Mouse (Mus musculus): ENCODE measurements around the gene Esrrg. TPM values are rescaled to one million over a fixed set of nuclear protein-coding genes. Genes with fewer than 3 reads are reported as not detected.

Esrrg gene
- polyA plus RNA-seq, 1 experiment: 0.27 TPM

- 79% methylated on average over 8 of the region's 8 CpGs for WGBS
- TF ChIP-seq CTCF (IDR thresholded peaks at IDR 0.05; ENCODE audit: extremely low read depth, insufficient read depth, insufficient read length, insufficient replicate concordance): no peak
- no peak for TF ChIP-seq POLR2A (IDR thresholded peaks at IDR 0.05; ENCODE audit: low read depth, low read length)
- H3K4me3 ChIP-seq (ENCODE audit: extremely low read depth, insufficient read depth, insufficient read length): no peak overlapping the region
These were observed 133.5 kb downstream of the Esrrg start for GRCm38 (mm10) chr1:187742071-187742470.

GRCm38 (mm10) chr1:187749294-187749693 lies 140.7 kb downstream of the Esrrg start:
- WGBS: 84% methylated on average over 3 of the region's 3 CpGs
- no peak for DNase-seq (ENCODE audit: low read depth in 1 of 2, low spot score in 2 of 2)
- H3K36me3 ChIP-seq (ENCODE audit: control insufficient read depth, insufficient read depth, low read length): no peaks in the 10 kb centered on the region
- H3K4me1 ChIP-seq (ENCODE audit: control insufficient read depth, insufficient read depth, insufficient read length): no peaks in the 10 kb centered on the region
- TF ChIP-seq CTCF (IDR thresholded peaks at IDR 0.05; ENCODE audit: extremely low read depth, insufficient read depth, insufficient read length, insufficient replicate concordance): no peak
- no peak for TF ChIP-seq POLR2A (IDR thresholded peaks at IDR 0.05; ENCODE audit: low read depth, low read length)
- no peak overlapping the region for H3K27ac ChIP-seq (ENCODE audit: insufficient read depth, low read length)
- no peak overlapping the region for H3K4me3 ChIP-seq (ENCODE audit: extremely low read depth, insufficient read depth, insufficient read length)
- no peaks in the 10 kb centered on the region for H3K27me3 ChIP-seq (ENCODE audit: control insufficient read depth, insufficient read depth, low read length)

More at GRCm38 (mm10) chr1:187742071-187742470, 133.5 kb downstream of the Esrrg start:
- Histone ChIP-seq H3K4me1 (ENCODE audit: control insufficient read depth, insufficient read depth, insufficient read length) (no peaks in the 10 kb centered on the region), H3K36me3 (ENCODE audit: control insufficient read depth, insufficient read depth, low read length) (no peaks in the 10 kb centered on the region), H3K27ac (ENCODE audit: insufficient read depth, low read length) (no peak overlapping the region), H3K27me3 (ENCODE audit: control insufficient read depth, insufficient read depth, low read length) (no peaks in the 10 kb centered on the region)
- DNase-seq (ENCODE audit: low read depth in 1 of 2, low spot score in 2 of 2): no peak

GRCm38 (mm10) chr1:187749931-187750330 lies 141.3 kb downstream of the Esrrg start:
- Histone ChIP-seq H3K4me1 (ENCODE audit: control insufficient read depth, insufficient read depth, insufficient read length) (no peaks in the 10 kb centered on the region), H3K27ac (ENCODE audit: insufficient read depth, low read length) (no peak overlapping the region), H3K4me3 (ENCODE audit: extremely low read depth, insufficient read depth, insufficient read length) (no peak overlapping the region), H3K36me3 (ENCODE audit: control insufficient read depth, insufficient read depth, low read length) (no peaks in the 10 kb centered on the region), H3K27me3 (ENCODE audit: control insufficient read depth, insufficient read depth, low read length) (no peaks in the 10 kb centered on the region)
- WGBS: 57% methylated on average over 5 of the region's 5 CpGs
- no peak for TF ChIP-seq POLR2A (IDR thresholded peaks at IDR 0.05; ENCODE audit: low read depth, low read length)
- no peak for DNase-seq (ENCODE audit: low read depth in 1 of 2, low spot score in 2 of 2)

- H3K4me3 ChIP-seq (ENCODE audit: extremely low read depth, insufficient read depth, insufficient read length): no peak overlapping the region
- no peaks in the 10 kb centered on the region for H3K36me3 ChIP-seq (ENCODE audit: control insufficient read depth, insufficient read depth, low read length)
- no peak for DNase-seq (ENCODE audit: low read depth in 1 of 2, low spot score in 2 of 2)
- 96% methylated on average over 13 of the region's 13 CpGs for WGBS
- no peaks in the 10 kb centered on the region for H3K4me1 ChIP-seq (ENCODE audit: control insufficient read depth, insufficient read depth, insufficient read length)
- no peak overlapping the region for H3K27ac ChIP-seq (ENCODE audit: insufficient read depth, low read length)
- no peaks in the 10 kb centered on the region for H3K27me3 ChIP-seq (ENCODE audit: control insufficient read depth, insufficient read depth, low read length)
- TF ChIP-seq POLR2A (IDR thresholded peaks at IDR 0.05; ENCODE audit: low read depth, low read length) (no peak), CTCF (IDR thresholded peaks at IDR 0.05; ENCODE audit: extremely low read depth, insufficient read depth, insufficient read length, insufficient replicate concordance) (no peak)
These were observed 146.9 kb downstream of the Esrrg start for GRCm38 (mm10) chr1:187755528-187755927.

- no peaks in the 10 kb centered on the region for H3K4me1 ChIP-seq (ENCODE audit: control insufficient read depth, insufficient read depth, insufficient read length)
- TF ChIP-seq CTCF (IDR thresholded peaks at IDR 0.05; ENCODE audit: extremely low read depth, insufficient read depth, insufficient read length, insufficient replicate concordance): no peak
- no peak for TF ChIP-seq POLR2A (IDR thresholded peaks at IDR 0.05; ENCODE audit: low read depth, low read length)
- no peak for DNase-seq (ENCODE audit: low read depth in 1 of 2, low spot score in 2 of 2)
- H3K4me3 ChIP-seq (ENCODE audit: extremely low read depth, insufficient read depth, insufficient read length): no peak overlapping the region
- 90% methylated on average over 1 of the region's 1 CpGs for WGBS
- no peaks in the 10 kb centered on the region for H3K27me3 ChIP-seq (ENCODE audit: control insufficient read depth, insufficient read depth, low read length)
- H3K36me3 ChIP-seq (ENCODE audit: control insufficient read depth, insufficient read depth, low read length): no peaks in the 10 kb centered on the region
- no peak overlapping the region for H3K27ac ChIP-seq (ENCODE audit: insufficient read depth, low read length)
These were observed 149.4 kb downstream of the Esrrg start for GRCm38 (mm10) chr1:187757981-187758380.

- TF ChIP-seq POLR2A (IDR thresholded peaks at IDR 0.05; ENCODE audit: low read depth, low read length) (no peak), CTCF (IDR thresholded peaks at IDR 0.05; ENCODE audit: extremely low read depth, insufficient read depth, insufficient read length, insufficient replicate concordance) (no peak)
- no peaks in the 10 kb centered on the region for H3K27me3 ChIP-seq (ENCODE audit: control insufficient read depth, insufficient read depth, low read length)
- H3K4me1 ChIP-seq (ENCODE audit: control insufficient read depth, insufficient read depth, insufficient read length): no peaks in the 10 kb centered on the region
- WGBS: 86% methylated on average over 3 of the region's 3 CpGs
- no peaks in the 10 kb centered on the region for H3K36me3 ChIP-seq (ENCODE audit: control insufficient read depth, insufficient read depth, low read length)
- DNase-seq (ENCODE audit: low read depth in 1 of 2, low spot score in 2 of 2): no peak
- no peak overlapping the region for H3K27ac ChIP-seq (ENCODE audit: insufficient read depth, low read length)
- H3K4me3 ChIP-seq (ENCODE audit: extremely low read depth, insufficient read depth, insufficient read length): no peak overlapping the region
These were observed 150.0 kb downstream of the Esrrg start for GRCm38 (mm10) chr1:187758546-187758945.

GRCm38 (mm10) chr1:187759536-187759935 lies 150.9 kb downstream of the Esrrg start:
- Histone ChIP-seq H3K27me3 (ENCODE audit: control insufficient read depth, insufficient read depth, low read length) (no peaks in the 10 kb centered on the region), H3K4me1 (ENCODE audit: control insufficient read depth, insufficient read depth, insufficient read length) (no peaks in the 10 kb centered on the region), H3K36me3 (ENCODE audit: control insufficient read depth, insufficient read depth, low read length) (no peaks in the 10 kb centered on the region), H3K27ac (ENCODE audit: insufficient read depth, low read length) (no peak overlapping the region), H3K4me3 (ENCODE audit: extremely low read depth, insufficient read depth, insufficient read length) (no peak overlapping the region)
- TF ChIP-seq POLR2A (IDR thresholded peaks at IDR 0.05; ENCODE audit: low read depth, low read length): no peak
- no peak for DNase-seq (ENCODE audit: low read depth in 1 of 2, low spot score in 2 of 2)
- WGBS: 83% methylated on average over 3 of the region's 3 CpGs
